Mouse (Mus musculus): ENCODE data around the gene Krtap19-1.

Krtap19-1 gene

DNA sequence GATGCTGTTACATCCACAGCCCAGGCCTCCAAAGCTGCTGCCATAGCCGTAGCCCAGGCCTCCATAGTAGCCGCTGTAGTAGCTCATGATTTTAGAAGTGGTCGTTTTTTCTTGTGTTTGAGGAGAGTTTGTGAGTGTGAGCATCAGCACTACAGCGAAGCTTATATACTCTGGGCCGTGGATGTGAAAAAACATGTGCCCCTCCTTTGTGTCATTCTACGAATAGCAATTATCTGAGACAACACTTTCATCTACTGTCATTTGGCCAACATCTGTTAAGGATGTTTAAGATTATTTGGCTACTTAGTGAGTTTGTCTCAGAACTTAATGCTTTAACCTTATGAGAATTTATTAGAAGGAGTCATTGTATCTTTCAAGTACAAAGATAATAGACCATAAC, at the start of gene Krtap19-1:
TSS of gene Krtap19-1 (minus strand) at position 101 of the 400 bp plus-strand sequence.
- DNase-seq (ENCODE audit: low read depth, low spot score) = no peak

- DNase-seq (ENCODE audit: low read depth, low spot score) = no peak
Measured at GRCm38 (mm10) chr16:88896357-88896756, 27.1 kb upstream of the Krtap19-1 start, which contains the start of gene Krtap19-5. Krtap19-5 (minus strand) TSS chr16:88896457.

GRCm38 (mm10) chr16:88886870-88887269, 17.7 kb upstream of the Krtap19-1 start:
- DNase-seq (ENCODE audit: low read depth, low spot score) = no peak

DNA sequence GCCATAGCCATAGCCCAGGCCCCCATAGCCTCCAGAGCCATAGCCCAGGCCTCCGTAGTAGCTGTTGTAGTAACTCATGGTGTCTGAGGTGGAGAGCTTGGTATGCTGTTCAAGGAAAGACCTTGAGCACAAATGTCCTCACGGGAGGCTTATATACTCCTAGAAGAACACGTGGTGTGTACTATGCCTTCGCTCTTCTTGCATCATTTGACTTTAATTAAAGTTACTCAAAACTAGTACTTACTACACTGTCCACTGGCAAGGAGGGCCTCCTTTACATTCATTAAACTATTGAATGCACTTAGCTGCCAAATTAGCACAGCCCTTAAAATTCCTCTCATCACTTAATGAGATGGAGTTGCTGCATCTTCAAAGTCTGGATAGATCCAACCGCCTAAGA, 15.8 kb upstream of the Krtap19-1 start, which contains the start of gene Krtap19-4:
TSS of gene Krtap19-4 (minus strand) at position 101 of the 400 bp plus-strand sequence.
- DNase-seq (ENCODE audit: low read depth, low spot score) = no peak

DNA sequence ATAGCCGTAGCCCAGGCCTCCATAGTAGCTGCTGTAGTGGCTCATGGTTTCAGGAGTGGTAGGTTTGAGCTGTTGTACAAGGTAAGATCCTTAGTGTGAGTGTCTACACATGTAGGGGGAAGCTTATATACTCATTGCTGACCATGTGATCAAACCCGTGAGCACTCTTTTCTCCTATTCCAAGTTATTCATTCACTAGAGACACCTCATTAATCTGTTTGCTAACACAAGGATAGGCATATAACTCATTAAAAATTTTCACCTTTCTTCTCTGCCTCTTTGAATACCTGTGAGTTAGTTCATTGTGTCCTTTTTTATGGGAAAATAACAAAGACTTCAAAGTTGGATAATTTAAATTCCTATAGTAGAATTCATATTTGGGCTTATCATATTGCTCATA, 8.7 kb upstream of the Krtap19-1 start, which contains the start of gene Krtap19-3:
TSS of gene Krtap19-3 (minus strand) at position 101 of the 400 bp plus-strand sequence.
- DNase-seq (ENCODE audit: low read depth, low spot score) = no peak

DNA sequence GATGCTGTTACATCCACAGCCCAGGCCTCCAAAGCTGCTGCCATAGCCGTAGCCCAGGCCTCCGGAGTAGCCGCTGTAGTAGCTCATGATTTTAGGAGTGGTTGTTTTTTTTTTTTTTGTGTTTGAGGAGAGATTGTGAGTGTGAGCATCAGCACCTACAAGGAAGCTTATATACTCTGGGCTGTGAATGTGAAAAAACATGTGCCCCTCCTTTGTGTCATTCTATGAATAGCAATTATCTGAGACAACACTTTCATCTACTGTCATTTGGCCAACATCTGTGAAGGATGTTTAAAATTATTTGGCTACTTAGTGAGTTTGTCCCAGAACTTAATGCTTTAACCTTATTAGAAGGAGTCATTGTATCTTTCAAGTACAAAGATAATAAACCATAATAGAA, 5.0 kb upstream of the Krtap19-1 start, which contains the start of gene Krtap19-2:
TSS of gene Krtap19-2 (minus strand) at position 101 of the 400 bp plus-strand sequence.
- no peak for DNase-seq (ENCODE audit: low read depth, low spot score)

DNA sequence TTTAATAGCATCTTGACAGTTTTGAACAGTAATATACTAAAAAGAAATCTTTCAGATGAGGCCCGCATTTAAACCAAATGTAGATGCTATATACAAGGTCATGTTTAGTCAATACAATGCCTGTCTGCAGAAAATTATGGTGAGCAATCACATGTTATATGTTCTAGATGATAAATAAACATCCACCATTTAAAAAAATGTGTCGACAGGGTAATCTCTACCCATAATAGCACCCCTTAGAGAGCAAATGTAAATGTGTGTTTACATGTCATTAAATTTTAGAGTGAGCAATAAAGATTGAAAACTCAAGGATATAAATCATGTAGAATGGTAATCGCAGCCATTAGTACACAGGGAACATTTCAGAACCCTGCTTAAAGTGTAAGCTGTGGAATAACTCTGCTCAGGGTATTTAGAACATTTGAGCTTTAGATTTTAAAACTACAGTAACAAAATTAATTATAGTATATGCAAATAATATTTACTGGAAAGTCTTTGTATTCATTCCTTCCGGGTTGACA, 4.3 kb downstream of the Krtap19-1 start:
- DNase-seq (ENCODE audit: low read depth, low spot score) = no peak

GRCm38 (mm10) chr16:88851450-88851849, 17.8 kb downstream of the Krtap19-1 start:
- peak; percentile 50 for DNase-seq (ENCODE audit: low read depth, low spot score)

DNA sequence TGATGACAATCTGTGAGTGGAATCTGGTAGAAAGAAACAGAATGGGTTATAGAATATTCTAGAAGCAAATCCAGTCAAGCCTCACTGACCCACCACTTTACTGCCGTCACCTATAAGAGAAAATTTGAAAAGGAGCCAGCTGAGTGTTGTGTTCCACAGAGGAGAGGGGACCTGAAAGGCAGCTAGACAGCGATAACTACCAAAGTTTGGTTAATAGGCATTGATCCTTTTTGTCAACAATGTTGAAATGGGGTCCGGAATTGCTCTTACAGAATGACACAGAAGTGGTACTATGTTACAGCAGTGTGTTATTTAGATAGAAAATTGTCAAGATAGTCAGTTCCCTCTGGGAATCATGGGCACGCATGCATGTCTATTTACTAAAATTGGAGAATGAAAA, 20.7 kb downstream of the Krtap19-1 start:
- DNase-seq (ENCODE audit: low read depth, low spot score) = no peak

DNA sequence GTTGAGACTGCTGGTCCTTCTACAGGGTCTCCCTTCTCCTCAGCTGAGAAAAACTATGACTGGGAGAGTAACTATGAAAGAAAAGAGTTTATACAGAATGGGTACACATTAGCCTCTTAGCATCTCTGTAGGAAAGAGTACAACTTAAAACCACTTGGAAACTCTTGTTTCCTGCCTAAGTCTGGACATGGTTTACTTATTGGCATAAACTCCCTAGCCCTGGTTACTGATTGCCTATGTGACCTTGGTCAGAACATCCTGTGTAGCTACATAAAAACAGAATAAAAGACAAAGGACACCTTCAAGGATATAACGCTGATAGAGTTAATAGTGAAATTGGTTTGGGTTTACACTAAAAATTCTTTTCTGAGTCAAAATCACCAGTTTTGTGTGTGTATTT, 21.8 kb downstream of the Krtap19-1 start:
- DNase-seq (ENCODE audit: low read depth, low spot score) = no peak

DNA sequence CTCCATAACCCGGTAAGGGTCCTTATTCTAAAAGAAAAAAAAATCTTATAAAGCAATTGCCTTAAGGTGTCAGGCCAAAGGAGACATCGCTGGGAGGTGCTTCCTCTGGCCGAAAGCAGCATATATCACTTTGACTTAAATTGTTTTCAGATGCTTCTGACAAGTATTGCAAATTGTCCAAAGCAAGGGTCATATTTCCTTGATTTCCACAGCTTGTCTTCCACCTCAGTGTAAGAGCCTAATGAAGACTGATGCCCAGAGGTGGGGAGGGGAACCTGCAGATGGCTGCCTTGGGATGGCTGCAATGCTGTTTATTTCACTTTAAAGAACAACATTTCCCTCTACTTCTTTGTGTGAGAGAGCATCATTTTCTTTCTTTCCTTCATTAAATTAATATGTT, 42.2 kb downstream of the Krtap19-1 start:
- DNase-seq (ENCODE audit: low read depth, low spot score) = no peak

- no peak for DNase-seq (ENCODE audit: low read depth, low spot score)
Measured at GRCm38 (mm10) chr16:88826095-88826652, 43.0 kb downstream of the Krtap19-1 start, which contains the start of gene Krtap14. Krtap14 (minus strand) TSS chr16:88826145.

DNA sequence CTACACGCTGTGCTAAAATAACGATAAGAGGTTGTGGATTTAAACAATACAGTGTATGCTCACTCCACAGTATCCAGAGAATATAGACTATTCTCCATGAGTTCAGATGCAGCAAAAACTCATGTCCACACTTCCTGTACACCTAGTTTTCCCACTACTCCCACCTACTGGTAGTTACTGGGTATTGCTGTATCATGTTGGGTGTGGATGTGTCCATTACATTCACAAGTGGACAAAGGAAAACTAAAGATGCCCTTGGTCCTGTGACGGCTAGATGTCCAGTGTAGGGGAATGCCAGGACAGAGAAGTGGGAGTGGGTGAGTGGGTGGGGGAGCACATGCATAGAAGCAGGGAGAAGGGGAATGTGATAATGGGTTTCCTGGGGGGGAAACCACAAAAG, 45.5 kb downstream of the Krtap19-1 start:
- peak; percentile 56 for DNase-seq (ENCODE audit: low read depth, low spot score)

DNA sequence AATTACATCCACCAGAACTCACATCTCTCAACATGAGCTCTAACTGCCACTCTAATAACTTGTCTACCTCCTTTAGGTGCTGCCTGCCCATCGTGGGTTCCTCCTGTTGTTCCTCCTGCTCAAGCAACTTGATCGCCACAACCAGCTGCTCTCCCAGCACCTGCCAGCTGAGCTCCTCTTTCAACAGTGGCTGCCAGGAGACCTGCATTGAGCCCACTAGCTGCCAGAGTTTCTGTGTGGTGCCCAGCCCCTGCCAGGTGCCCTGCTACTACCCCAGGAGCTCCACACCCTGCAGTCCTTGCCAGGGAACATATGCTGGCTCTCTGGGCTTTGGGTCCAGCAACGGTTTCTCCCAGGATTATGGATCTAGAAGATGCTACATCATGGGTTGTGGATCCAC, 49.1 kb downstream of the Krtap19-1 start, which contains the start of gene Krtap15:
TSS of gene Krtap15 (plus strand) at position 150 of the 400 bp plus-strand sequence.
- DNase-seq (ENCODE audit: low read depth, low spot score) = no peak

Data from ZHBTc4 (cell line).